8 mouse cellular contexts compared by ENCODE assay signal in genomic region chr12:100187013-100187755, GRCm38 (mm10). TPM values are rescaled to one million over a fixed set of nuclear protein-coding genes. Genes with fewer than 3 reads are reported as not detected.
DNase-seq lines count a peak whose midpoint lies in the region; ATAC-seq and TF ChIP-seq lines count a peak whose summit lies in the region.

No protein-coding gene starts in this region.

- peak overlapping the region; percentile 91 for H3K9ac ChIP-seq in MEL (ENCODE audit: control insufficient read depth, low read depth, low read length, poor library complexity, severe bottlenecking)
- peak overlapping the region; percentile 98 for H3K9ac ChIP-seq in forebrain, postnatal 0 days
- H3K9ac ChIP-seq in lung, embryonic 16.5 days (ENCODE audit: low read length): peak overlapping the region; percentile 91

- no peak for TF ChIP-seq RAD21 in MEL (IDR thresholded peaks at IDR 0.05; ENCODE audit: low read depth, low read length)

- no peaks in the 10 kb centered on the region for H3K27me3 ChIP-seq in MEL (ENCODE audit: control insufficient read depth in 1 of 2, insufficient read depth in 2 of 2, low read length in 2 of 2)
- no peaks in the 10 kb centered on the region for H3K27me3 ChIP-seq in cerebellum, adult 2 months (ENCODE audit: control insufficient read depth, insufficient read depth, low read length)
- H3K27me3 ChIP-seq in forebrain, postnatal 0 days (ENCODE audit: insufficient read depth, low read length): no peaks in the 10 kb centered on the region
- no peaks in the 10 kb centered on the region for H3K27me3 ChIP-seq in lung, embryonic 16.5 days (ENCODE audit: control insufficient read depth, insufficient read depth, low read depth, low read length)

- ATAC-seq in forebrain, postnatal 0 days: peak; percentile 99
- peak; percentile 100 for ATAC-seq in lung, embryonic 16.5 days (ENCODE audit: low read depth)

- peak; percentile 22 to 78; a peak in 3 of 4 replicates for TF ChIP-seq POLR2A in MEL (IDR thresholded peaks at IDR 0.05; ENCODE audit: control insufficient read depth in 1 of 2, insufficient read depth in 1 of 2, low read depth in 1 of 2, low read length in 2 of 2, poor library complexity in 1 of 2)
- TF ChIP-seq POLR2A in cerebellum, adult 2 months (IDR thresholded peaks at IDR 0.05; ENCODE audit: borderline replicate concordance, insufficient read depth, low read length): peak; percentile 68

- H3K27ac ChIP-seq in MEL (ENCODE audit: control insufficient read depth, low read depth, low read length): peak overlapping the region; percentile 97
- H3K27ac ChIP-seq in cerebellum, adult 2 months (ENCODE audit: insufficient read depth, low read length): peak overlapping the region; percentile 99
- peak overlapping the region; percentile 100 for H3K27ac ChIP-seq in forebrain, postnatal 0 days (ENCODE audit: low read depth, low read length)
- H3K27ac ChIP-seq in lung, embryonic 16.5 days (ENCODE audit: low read length): peak overlapping the region; percentile 100

- DNase-seq in MEL (ENCODE audit: low read depth, low spot score): peak; percentile 99
- peak; percentile 100 for DNase-seq in cerebellum, adult 2 months
- peak; percentile 99 for DNase-seq in forebrain, postnatal 0 days
- DNase-seq in heart, postnatal 4 days: peak; percentile 99
- DNase-seq in layer of hippocampus, adult 9-10 months (ENCODE audit: low spot score): peak; percentile 99
- DNase-seq in ovary, postnatal 10 days (ENCODE audit: low spot score): peak; percentile 99
- DNase-seq in thymus, postnatal 10 days (ENCODE audit: low spot score in 2 of 2): peak; percentile 97 to 99

- peaks cover 10 to 23% of the 10 kb centered on the region in 2 experiments for H3K4me1 ChIP-seq in MEL (ENCODE audit: control insufficient read depth in 1 of 2, insufficient read depth in 2 of 2, low read length in 2 of 2)
- no peaks in the 10 kb centered on the region; the same call in 1 of the 2 replicates for H3K4me1 ChIP-seq in cerebellum, adult 2 months (ENCODE audit: control insufficient read depth, insufficient read depth, low read length)
- no peaks in the 10 kb centered on the region; the same call in 1 of the 2 replicates for H3K4me1 ChIP-seq in forebrain, postnatal 0 days (ENCODE audit: insufficient read depth)
- H3K4me1 ChIP-seq in lung, embryonic 16.5 days (replicated peaks; ENCODE audit: control insufficient read depth, insufficient read depth, low read length): peaks cover 7% of the 10 kb centered on the region

- H3K4me2 ChIP-seq in forebrain, postnatal 0 days (ENCODE audit: low read depth): peak overlapping the region; percentile 89
- H3K4me2 ChIP-seq in lung, embryonic 16.5 days (ENCODE audit: low read depth, low read length): peak overlapping the region; percentile 93

- peak overlapping the region; percentile 70 to 78 for H3K4me3 ChIP-seq in MEL (ENCODE audit: control insufficient read depth in 1 of 2, insufficient read depth in 1 of 2, low read depth in 2 of 2, low read length in 2 of 2)
- H3K4me3 ChIP-seq in cerebellum, adult 2 months (replicated peaks; ENCODE audit: insufficient read depth, low read depth, low read length): peak overlapping the region; percentile 93
- peak overlapping the region; percentile 64 for H3K4me3 ChIP-seq in forebrain, postnatal 0 days (ENCODE audit: low read depth, low read length)
- peak overlapping the region; percentile 72 for H3K4me3 ChIP-seq in lung, embryonic 16.5 days (ENCODE audit: low read length)

- no peaks in the 10 kb centered on the region for H3K9me3 ChIP-seq in MEL (replicated peaks; ENCODE audit: insufficient read depth, low read length)
- H3K9me3 ChIP-seq in forebrain, postnatal 0 days (ENCODE audit: low read length): no peaks in the 10 kb centered on the region
- H3K9me3 ChIP-seq in lung, embryonic 16.5 days (ENCODE audit: control insufficient read depth, low read length): 0 out of 2 replicates have a peak, but pooled peaks cover 2% of the 10 kb centered on the region

- peaks cover 0 to 26% of the 10 kb centered on the region in 2 experiments; a peak in 2 of 4 replicates for H3K36me3 ChIP-seq in MEL (ENCODE audit: control insufficient read depth in 1 of 2, insufficient read depth in 2 of 2, low read length in 2 of 2)
- H3K36me3 ChIP-seq in forebrain, postnatal 0 days (ENCODE audit: insufficient read depth): no peaks in the 10 kb centered on the region
- no peaks in the 10 kb centered on the region for H3K36me3 ChIP-seq in lung, embryonic 16.5 days (ENCODE audit: control insufficient read depth, insufficient read depth, low read length)

- no peak for TF ChIP-seq EP300 in MEL (IDR thresholded peaks at IDR 0.05; ENCODE audit: low read depth in 1 of 2, low read length in 2 of 2)

- no peak for TF ChIP-seq CTCF in MEL (IDR thresholded peaks at IDR 0.05 in 2 of 3, conservative IDR thresholded peaks at IDR 0.05 in 1 of 3; ENCODE audit: control insufficient read depth in 1 of 3, insufficient read depth in 1 of 3, low read depth in 2 of 3, low read length in 3 of 3, poor library complexity in 1 of 3, severe bottlenecking in 1 of 3)
- no peak for TF ChIP-seq CTCF in cerebellum, adult 2 months (IDR thresholded peaks at IDR 0.05; ENCODE audit: borderline replicate concordance, insufficient read depth, low read depth, low read length)
- TF ChIP-seq CTCF in forebrain, postnatal 0 days (IDR thresholded peaks at IDR 0.05; ENCODE audit: low read depth): peak; percentile 29

- WGBS in cerebellum, adult 2 months: under 1% methylated on average over 52 of the region's 52 CpGs
- 1% methylated on average over 52 of the region's 52 CpGs for WGBS in forebrain, postnatal 0 days
- WGBS in lung, embryonic 16.5 days: under 1% methylated on average over 52 of the region's 52 CpGs

- H3K79me2 ChIP-seq in MEL (ENCODE audit: control insufficient read depth, insufficient read depth, low read length, poor library complexity): no peaks in the 10 kb centered on the region; the same call in 1 of the 2 replicates

TF ChIP-seq in MEL, 35 proteins besides CTCF, POLR2A, EP300 and RAD21:
- TF ChIP-seq ZKSCAN1 (IDR thresholded peaks at IDR 0.05; ENCODE audit: low read depth, low read length) (no peak), MYC (IDR thresholded peaks at IDR 0.05; ENCODE audit: low read depth, low read length) (peak; percentile 57; the same call in 1 of the 2 replicates), GATA1 (IDR thresholded peaks at IDR 0.05; ENCODE audit: low read depth, low read length) (no peak), KAT2A (conservative IDR thresholded peaks at IDR 0.05; ENCODE audit: low read depth, low read length) (peak; percentile 75; the same call in 1 of the 2 replicates), NELFE (IDR thresholded peaks at IDR 0.05; ENCODE audit: low read depth, low read length) (peak; percentile 54), SIN3A (IDR thresholded peaks at IDR 0.05; ENCODE audit: low read length) (peak; percentile 77), POLR2AphosphoS5 (IDR thresholded peaks at IDR 0.05; ENCODE audit: borderline replicate concordance, low read depth, low read length) (no peak), BHLHE40 (IDR thresholded peaks at IDR 0.05; ENCODE audit: borderline replicate concordance, low read depth, low read length) (no peak), MAZ (IDR thresholded peaks at IDR 0.05; ENCODE audit: low read depth, low read length) (no peak), ELF1 (IDR thresholded peaks at IDR 0.05; ENCODE audit: low read depth, low read length) (peak; percentile 56; the same call in 1 of the 2 replicates), TCF12 (IDR thresholded peaks at IDR 0.05; ENCODE audit: low read depth, low read length) (0 out of 2 replicates have a peak, but pooled peaks have one; percentile 9), HCFC1 (IDR thresholded peaks at IDR 0.05; ENCODE audit: low read depth, low read length) (peak; percentile 90), MXI1 (IDR thresholded peaks at IDR 0.05; ENCODE audit: low read depth, low read length) (peak; percentile 71), UBTF (IDR thresholded peaks at IDR 0.05; ENCODE audit: borderline replicate concordance, insufficient read depth, low read depth, low read length) (peak; percentile 29; the same call in 1 of the 2 replicates), CHD1 (IDR thresholded peaks at IDR 0.05; ENCODE audit: low read depth, low read length) (0 out of 2 replicates have a peak, but pooled peaks have one; percentile 65), E2F4 (IDR thresholded peaks at IDR 0.05; ENCODE audit: borderline replicate concordance, low read depth, low read length) (0 out of 2 replicates have a peak, but pooled peaks have one; percentile 54), TBP (IDR thresholded peaks at IDR 0.05; ENCODE audit: low read depth, low read length) (peak; percentile 76)

RNA-seq across cellular contexts. Expression of gene Calm1, which starts 12.1 kb away (rescaled TPM):
- 602 and 651 TPM in 2 replicates for total RNA-seq in MEL (2012; rRNA removed)
- 1,000 to 10,000 TPM in 1 of 2 experiments, 100 to 1,000 TPM in 1; 524 to 3,339 TPM for polyA plus RNA-seq in MEL (2012; ENCODE audit: insufficient read depth in 1 of 2, insufficient read length in 2 of 2, low read depth in 1 of 2, low replicate concordance in 2 of 2, missing spikeins in 1 of 2)
- 991 and 1,020 TPM in 2 replicates for polyA plus RNA-seq in cerebellum, adult 2 months (2012; rRNA removed)
- 1,041 and 1,060 TPM in 2 replicates for total RNA-seq in forebrain, postnatal 0 days (2014; rRNA removed)
- polyA plus RNA-seq in forebrain, postnatal 0 days (2015; fragmentation: Nextera tagmentation; extraction: Ambion mirVana): 4,009 and 4,204 TPM in 2 replicates
- total RNA-seq in heart, postnatal 4 days (2021): 100 to 1,000 TPM; 366 to 373 TPM
- 1,745 and 1,859 TPM in 2 replicates for polyA plus RNA-seq in lung, embryonic 16.5 days (2015; fragmentation: Nextera tagmentation; extraction: Ambion mirVana)

RNA-seq across cellular contexts. Expression of gene Nrde2, which starts 27.7 kb away (rescaled TPM):
- 16.5 and 17.7 TPM in 2 replicates for total RNA-seq in MEL (2012; rRNA removed)
- polyA plus RNA-seq in MEL (2012; ENCODE audit: insufficient read depth in 1 of 2, insufficient read length in 2 of 2, low read depth in 1 of 2, low replicate concordance in 2 of 2, missing spikeins in 1 of 2): 10 to 100 TPM in 1 of 2 experiments, not detected in 1; 17.2 TPM
- polyA plus RNA-seq in cerebellum, adult 2 months (2012; rRNA removed): 14.8 and 16.9 TPM in 2 replicates
- total RNA-seq in forebrain, postnatal 0 days (2014; rRNA removed): 24.3 and 25.1 TPM in 2 replicates
- 13.1 and 13.3 TPM in 2 replicates for polyA plus RNA-seq in forebrain, postnatal 0 days (2015; fragmentation: Nextera tagmentation; extraction: Ambion mirVana)
- total RNA-seq in heart, postnatal 4 days (2021): 10 to 100 TPM; 14.4 to 14.8 TPM
- polyA plus RNA-seq in lung, embryonic 16.5 days (2015; fragmentation: Nextera tagmentation; extraction: Ambion mirVana): 13.2 and 14.7 TPM in 2 replicates

Comparison
In these comparisons a context has a peak if more than half of its experiments do, and no peak if none do; other contexts are left out.
1. Peak in every context shown above with its lines: DNase-seq, ATAC-seq, H3K4me3 ChIP-seq and H3K27ac ChIP-seq.